Mouse (Mus musculus) bone marrow, adult 2 months (tissue): Measurements from ENCODE around the gene Wscd2. TPM values are rescaled to one million over a fixed set of nuclear protein-coding genes. Genes with fewer than 3 reads are reported as not detected.

Experiments
- H3K27ac ChIP-seq: fragments of 200-500 bp; 2 replicates; pipeline ENCODE4 v1.5.1; 2012; ENCODE audit warnings: low read depth, mild to moderate bottlenecking, control low read depth, inconsistent platforms, low read length; ENCODE audit not compliant: control insufficient read depth, poor library complexity, insufficient read depth
- H3K4me1 ChIP-seq: fragments of 200-500 bp; 2 replicates; pipeline ENCODE4 v1.6.1; 2011; ENCODE audit warnings: low read length; ENCODE audit not compliant: control insufficient read depth, insufficient read depth
- H3K4me3 ChIP-seq: fragments of 200-500 bp; replicated peaks from 2 replicates; pipeline ENCODE3; 2011; ENCODE audit warnings: mild to moderate bottlenecking, low read depth, low read length, control low read depth; ENCODE audit not compliant: control insufficient read depth
- CTCF ChIP-seq: fragments of 200-500 bp; IDR thresholded peaks from 2 replicates; pipeline ENCODE4 v1.5.1; 2011; ENCODE audit warnings: low read length, control low read depth; ENCODE audit not compliant: control insufficient read depth, insufficient read depth
- POLR2A ChIP-seq: fragments of 200-500 bp; IDR thresholded peaks from 2 replicates; pipeline ENCODE4 v1.6.1; 2011; ENCODE audit warnings: low read depth, mild to moderate bottlenecking, control low read depth, low read length, borderline replicate concordance; ENCODE audit not compliant: control insufficient read depth
- WGBS: fragments of 180-500 bp; shearing (Covaris S2); methylation state at CpG from one replicate; pipeline ENCODE4 v1.1.7; 2018; 5-methylcytosine and 5-hydroxymethylcytosine counted together
- polyA plus RNA-seq: library from polyadenylated mRNA; stranded (reverse); fragments of >200 nt; gene quantifications from 2 replicates; pipeline ENCODE4 v1.2.4, GENCODE M21; 2011; ENCODE audit warnings: low replicate concordance; ENCODE audit not compliant: missing spikeins, insufficient read depth, insufficient read length

Wscd2 gene
- polyA plus RNA-seq = 0.30 TPM in 1 of 2 replicates, not detected in the other

GRCm38 (mm10) chr5:113490033-113490432, at the start of gene Wscd2:
Gene Wscd2 (plus strand): TSS chr5:113490333.
- TF ChIP-seq CTCF (no peak), POLR2A (no peak)
- no peak within 1 kb of the TSS for H3K27ac ChIP-seq
- no peak within 1 kb of the TSS for H3K4me3 ChIP-seq
- 65% methylated on average over 6 of the region's 6 CpGs for WGBS
- no peaks in the 10 kb centered on the region for H3K4me1 ChIP-seq

DNA sequence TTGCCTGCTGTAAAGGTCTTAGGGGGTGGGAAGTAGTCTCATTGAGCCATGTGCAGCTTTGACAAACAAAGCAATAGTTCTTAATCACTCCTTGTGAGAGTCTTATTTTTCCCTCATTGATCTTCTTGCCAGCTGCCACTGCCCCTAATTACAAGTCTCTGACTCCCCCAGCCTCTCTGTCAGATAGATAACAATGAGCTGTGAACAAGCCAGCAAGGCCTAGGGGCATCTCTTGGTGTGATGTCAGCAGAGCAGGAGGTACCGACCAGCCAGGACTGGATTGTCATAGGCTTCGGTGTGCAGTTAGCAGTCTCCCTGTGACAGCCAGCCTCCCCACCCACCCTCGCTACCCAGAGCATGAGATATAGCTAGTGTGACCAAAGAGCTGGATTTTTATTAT, 48.0 kb upstream of the Wscd2 start:
- no peak for TF ChIP-seq POLR2A
- no peak overlapping the region for H3K27ac ChIP-seq
- WGBS = 62% methylated on average over 3 of the region's 3 CpGs
- no peaks in the 10 kb centered on the region for H3K4me1 ChIP-seq
- H3K4me3 ChIP-seq = no peak overlapping the region

GRCm38 (mm10) chr5:113448023-113448734, 42.0 kb upstream of the Wscd2 start:
- H3K4me1 ChIP-seq = no peaks in the 10 kb centered on the region
- H3K4me3 ChIP-seq = no peak overlapping the region
- TF ChIP-seq CTCF = no peak
- no peak for TF ChIP-seq POLR2A
- no peak overlapping the region for H3K27ac ChIP-seq
- 66% methylated on average over 9 of the region's 9 CpGs for WGBS

GRCm38 (mm10) chr5:113449336-113449735, 40.8 kb upstream of the Wscd2 start:
- TF ChIP-seq CTCF (no peak), POLR2A (no peak)
- Histone ChIP-seq H3K4me1 (no peaks in the 10 kb centered on the region), H3K4me3 (no peak overlapping the region), H3K27ac (no peak overlapping the region)
- 67% methylated on average over 3 of the region's 3 CpGs for WGBS

GRCm38 (mm10) chr5:113452691-113453090, 37.4 kb upstream of the Wscd2 start:
- Histone ChIP-seq H3K27ac (no peak overlapping the region), H3K4me1 (no peaks in the 10 kb centered on the region), H3K4me3 (no peak overlapping the region)
- 10% methylated on average over 1 of the region's 1 CpGs for WGBS
- no peak for TF ChIP-seq CTCF
- no peak for TF ChIP-seq POLR2A

- WGBS = 16% methylated on average over 4 of the region's 4 CpGs
Observed at GRCm38 (mm10) chr5:113453356-113453755, 36.8 kb upstream of the Wscd2 start.

GRCm38 (mm10) chr5:113456020-113456419, 34.1 kb upstream of the Wscd2 start:
- WGBS = 73% methylated on average over 10 of the region's 10 CpGs
- Histone ChIP-seq H3K4me3 (no peak overlapping the region), H3K4me1 (no peaks in the 10 kb centered on the region), H3K27ac (no peak overlapping the region)
- TF ChIP-seq POLR2A (no peak), CTCF (no peak)

More at GRCm38 (mm10) chr5:113453356-113453755, 36.8 kb upstream of the Wscd2 start:
- TF ChIP-seq CTCF (no peak), POLR2A (no peak)
- H3K4me1 ChIP-seq = no peaks in the 10 kb centered on the region
- no peak overlapping the region for H3K27ac ChIP-seq
- H3K4me3 ChIP-seq = no peak overlapping the region

- Histone ChIP-seq H3K27ac (no peak overlapping the region), H3K4me1 (no peaks in the 10 kb centered on the region), H3K4me3 (no peak overlapping the region)
- TF ChIP-seq POLR2A (no peak), CTCF (no peak)
- WGBS = 84% methylated on average over 4 of the region's 4 CpGs
Observed at GRCm38 (mm10) chr5:113456756-113457155, 33.4 kb upstream of the Wscd2 start.
